Mouse (Mus musculus) lung, adult 2 months (tissue): ENCODE data around the gene Serpina3c.

ENCODE experiments used
- CTCF ChIP-seq: fragments of 200-500 bp; IDR thresholded peaks from 2 replicates; pipeline ENCODE4 v1.5.1; 2011; ENCODE audit warnings: mild to moderate bottlenecking, low read length, control low read depth; ENCODE audit not compliant: insufficient read depth
- POLR2A ChIP-seq: fragments of 200-500 bp; IDR thresholded peaks from 2 replicates; pipeline ENCODE4 v1.6.1; 2011; ENCODE audit warnings: low read depth, mild to moderate bottlenecking, control low read depth, low read length, borderline replicate concordance; ENCODE audit errors: extremely low read depth

DNA sequence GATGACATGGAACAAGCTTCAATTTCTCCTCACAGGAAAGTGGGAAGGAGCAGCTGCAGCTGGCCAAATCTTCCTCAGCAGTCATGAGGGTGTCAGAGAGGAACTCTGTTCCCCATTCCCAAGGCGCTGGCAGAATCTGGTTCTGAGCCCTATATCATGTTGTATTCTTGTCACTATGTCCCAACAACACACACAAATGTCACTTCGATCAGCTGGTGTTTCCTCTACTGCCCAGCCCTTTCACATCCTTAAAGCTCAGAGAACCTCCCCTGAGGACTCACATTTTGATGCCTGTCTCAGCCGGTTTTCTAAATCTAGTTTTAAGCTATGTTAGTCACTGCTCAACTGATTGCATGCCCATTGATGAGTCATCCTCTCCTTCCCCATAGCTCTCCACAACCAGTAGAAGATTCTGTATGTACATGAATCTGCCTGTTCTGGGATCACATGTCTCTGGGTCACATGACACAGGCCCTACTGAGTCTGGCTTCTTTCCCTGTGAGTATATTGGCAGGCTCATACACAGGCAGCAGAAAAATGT is 32.4 kb upstream of the Serpina3c start:
- no peak for TF ChIP-seq CTCF
- TF ChIP-seq POLR2A, result no peak
